Mouse (Mus musculus) midbrain, embryonic 11.5 days (tissue): ENCODE data around the gene Efna1. TPM values are rescaled to one million over a fixed set of nuclear protein-coding genes. Genes with fewer than 3 reads are reported as not detected.

Source experiments
- ATAC-seq: fragments of 200-750 bp; cut with Nextera tagmentation; 2 replicates; pipeline ENCODE4 v1.8.0; 2017; ENCODE audit warnings: moderate TSS enrichment, moderate library complexity; ENCODE audit not compliant: low FRiP score
- DNase-seq: peaks from one replicate; pipeline ENCODE4 v3.0.0; 2015; ENCODE audit warnings: low spot score; ENCODE audit errors: missing footprints
- H3K27ac ChIP-seq: fragments of 300-500 bp; sonication (generic); 2 replicates; pipeline ENCODE4 v1.5.1; 2014; ENCODE audit warnings: low read depth, low read length
- H3K27me3 ChIP-seq: fragments of 300-500 bp; sonication (generic); 2 replicates; pipeline ENCODE4 v1.6.1; 2014; ENCODE audit warnings: mild to moderate bottlenecking, low read length, moderate library complexity, mixed read lengths; ENCODE audit not compliant: control insufficient read depth, insufficient read depth
- H3K36me3 ChIP-seq: fragments of 300-500 bp; sonication (generic); 2 replicates; pipeline ENCODE4 v1.6.1; 2014; ENCODE audit warnings: mild to moderate bottlenecking, low read length, moderate library complexity, mixed read lengths; ENCODE audit not compliant: control insufficient read depth, insufficient read depth
- H3K4me1 ChIP-seq: fragments of 300-500 bp; sonication (generic); 2 replicates; pipeline ENCODE4 v1.6.1; 2014; ENCODE audit warnings: low read length; ENCODE audit not compliant: control insufficient read depth, insufficient read depth
- H3K4me2 ChIP-seq: fragments of 300-500 bp; sonication (generic); 2 replicates; pipeline ENCODE4 v1.6.1; 2014; ENCODE audit warnings: mild to moderate bottlenecking, moderate library complexity
- H3K4me3 ChIP-seq: fragments of 300-500 bp; sonication (generic); 2 replicates; pipeline ENCODE4 v1.5.1; 2014; ENCODE audit warnings: low read depth, low read length
- H3K9ac ChIP-seq: fragments of 300-500 bp; sonication (generic); 2 replicates; pipeline ENCODE4 v1.6.1; 2014; ENCODE audit warnings: low read length
- H3K9me3 ChIP-seq: fragments of 300-500 bp; sonication (generic); 2 replicates; pipeline ENCODE4 v1.6.1; 2016; ENCODE audit warnings: low read length; ENCODE audit not compliant: control insufficient read depth
- WGBS: fragments of 180-500 bp; shearing (Covaris S2); extraction: QIAGEN DNeasy Blood & Tissue Kit; methylation state at CpG from one replicate; pipeline ENCODE4 v1.1.7; 2014; 5-methylcytosine and 5-hydroxymethylcytosine counted together
- polyA plus RNA-seq: library from polyadenylated mRNA; unstranded; fragments of >200 nt; fragmentation: Nextera tagmentation; extraction: Ambion mirVana; gene quantifications from 2 replicates; pipeline ENCODE4 v1.2.1, GENCODE M21; 2014

The Efna1 gene
- polyA plus RNA-seq, 1 experiment from 2014 or later, result 12.5 TPM

DNA sequence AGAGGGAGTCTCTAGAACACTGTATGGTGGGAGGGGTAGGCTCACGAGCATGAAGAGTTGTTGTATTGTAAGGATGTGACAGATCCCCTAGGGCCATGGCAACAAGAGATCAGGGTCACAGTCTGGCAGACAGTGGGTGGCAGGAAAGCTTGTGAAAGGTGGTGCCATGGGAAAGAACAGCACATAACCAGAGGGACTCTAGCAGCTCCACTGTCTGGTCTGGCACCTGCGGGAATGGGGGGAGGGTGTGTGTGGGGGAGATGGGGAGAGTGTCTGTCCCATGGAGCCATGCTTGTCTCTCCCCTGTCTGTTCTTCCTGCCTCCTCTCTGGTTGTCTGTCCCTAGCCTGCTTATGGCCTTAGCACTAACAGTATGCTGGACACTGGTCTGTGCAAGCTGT lies 4.6 kb upstream of the Efna1 start:
- no peak overlapping the region for H3K4me2 ChIP-seq
- no peak overlapping the region for H3K27ac ChIP-seq
- 44% methylated on average over 2 of the region's 2 CpGs for WGBS
- no peaks in the 10 kb centered on the region for H3K36me3 ChIP-seq
- peaks cover 8% of the 10 kb centered on the region for H3K4me1 ChIP-seq
- DNase-seq (peak; percentile 82), ATAC-seq (no peak)
- H3K27me3 ChIP-seq, result peaks cover 14% of the 10 kb centered on the region
- no peak overlapping the region for H3K4me3 ChIP-seq
- no peak overlapping the region for H3K9ac ChIP-seq
- H3K9me3 ChIP-seq, result no peaks in the 10 kb centered on the region

DNA sequence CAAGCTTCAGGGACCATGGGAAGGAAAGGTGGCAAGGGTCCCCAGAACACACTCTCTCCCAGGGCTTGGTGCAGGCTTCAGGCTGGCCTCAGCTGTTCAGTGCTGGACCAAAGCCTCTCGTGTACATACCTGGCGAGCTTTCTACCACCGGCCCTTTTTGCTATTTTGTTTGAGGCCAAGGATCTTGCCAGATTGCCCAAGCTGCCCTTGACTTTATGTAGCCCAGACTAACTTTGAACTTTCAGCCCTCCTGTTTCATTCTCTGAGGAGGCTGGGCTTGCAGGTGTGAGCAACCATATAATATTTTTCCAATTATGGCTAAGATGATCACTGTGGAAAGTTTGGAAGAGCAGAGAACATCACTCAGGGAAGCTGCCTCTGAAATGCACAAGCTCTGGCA lies 3.3 kb upstream of the Efna1 start:
- no peaks in the 10 kb centered on the region for H3K9me3 ChIP-seq
- H3K36me3 ChIP-seq, result no peaks in the 10 kb centered on the region
- H3K4me3 ChIP-seq, result no peak overlapping the region
- DNase-seq, result no peak
- no peak overlapping the region for H3K27ac ChIP-seq
- no peak overlapping the region for H3K9ac ChIP-seq
- H3K27me3 ChIP-seq, result peaks cover 26% of the 10 kb centered on the region
- no peak overlapping the region for H3K4me2 ChIP-seq
- ATAC-seq, result no peak
- peaks cover 19% of the 10 kb centered on the region for H3K4me1 ChIP-seq
- 91% methylated on average over 3 of the region's 3 CpGs for WGBS

DNA sequence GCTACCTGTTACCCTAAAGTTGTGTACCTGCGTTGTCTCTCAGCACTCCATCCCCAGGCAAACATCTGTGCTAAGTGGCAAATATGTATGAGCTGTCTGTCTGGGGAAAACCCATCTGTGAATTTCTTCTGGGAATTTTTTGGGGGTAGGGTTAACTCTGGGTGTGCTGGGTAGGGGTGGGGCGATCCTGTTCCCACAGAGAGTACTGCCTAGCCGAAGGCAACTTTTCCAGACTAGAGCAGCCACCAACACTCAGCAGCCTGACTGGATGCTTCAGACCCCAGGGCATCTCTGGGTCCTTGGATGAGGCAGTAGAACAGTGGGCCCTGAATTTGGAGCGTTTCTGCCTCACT lies 1.3 kb upstream of the Efna1 start:
- H3K9ac ChIP-seq, result peak overlapping the region; percentile 47
- H3K9me3 ChIP-seq, result no peaks in the 10 kb centered on the region
- H3K27me3 ChIP-seq, result peaks cover 39% of the 10 kb centered on the region
- ATAC-seq, result no peak
- no peak overlapping the region for H3K27ac ChIP-seq
- H3K4me2 ChIP-seq, result no peak overlapping the region
- H3K4me1 ChIP-seq, result peaks cover 21% of the 10 kb centered on the region
- H3K36me3 ChIP-seq, result no peaks in the 10 kb centered on the region
- DNase-seq, result peak; percentile 88
- 22% methylated on average over 4 of the region's 4 CpGs for WGBS
- H3K4me3 ChIP-seq, result no peak overlapping the region

DNA sequence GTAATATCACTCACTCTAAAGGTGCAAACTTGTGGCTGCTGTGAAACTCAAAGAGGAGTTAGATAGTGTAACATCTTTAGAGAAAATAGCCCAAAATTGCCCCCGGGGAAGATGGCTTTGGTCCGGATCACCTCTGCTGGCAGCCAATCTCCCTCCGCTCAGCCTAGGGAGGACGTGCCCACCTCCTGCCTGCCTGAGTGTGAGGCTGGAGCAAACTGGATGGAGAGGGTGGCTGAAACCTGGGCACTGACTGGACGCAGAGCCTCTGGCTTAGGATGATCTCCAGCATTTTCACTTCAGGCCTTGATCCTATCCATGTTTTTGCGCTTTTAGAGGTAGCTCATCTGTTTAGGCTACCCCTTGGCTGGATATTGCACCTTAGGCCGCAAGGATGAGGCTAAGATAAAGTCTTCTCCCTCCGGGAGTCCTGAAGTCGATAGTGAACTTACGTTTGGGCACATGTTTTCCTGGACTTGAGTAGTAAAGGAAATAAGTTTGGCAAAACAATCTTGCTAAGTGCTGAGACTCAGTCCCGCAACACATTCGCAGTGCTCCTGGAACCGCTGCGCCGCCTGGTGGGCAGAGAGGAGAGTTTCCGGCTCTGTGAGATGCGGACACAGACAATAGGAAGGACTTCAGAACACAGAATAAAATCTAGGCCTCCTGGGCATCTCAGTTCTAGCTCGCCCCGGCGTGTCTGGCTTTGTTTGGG lies 793 bp upstream of the Efna1 start:
- H3K27ac ChIP-seq, result no peak overlapping the region
- H3K9ac ChIP-seq, result peak overlapping the region; percentile 61
- peak overlapping the region; percentile 40 for H3K4me3 ChIP-seq
- DNase-seq, result peak; percentile 99
- no peaks in the 10 kb centered on the region for H3K36me3 ChIP-seq
- H3K4me2 ChIP-seq, result peak overlapping the region; percentile 91
- peaks cover 41% of the 10 kb centered on the region for H3K27me3 ChIP-seq
- H3K4me1 ChIP-seq, result peaks cover 21% of the 10 kb centered on the region
- H3K9me3 ChIP-seq, result no peaks in the 10 kb centered on the region
- ATAC-seq, result peak; percentile 33; the same call in 1 of the 2 replicates
- 12% methylated on average over 20 of the region's 20 CpGs for WGBS

DNA sequence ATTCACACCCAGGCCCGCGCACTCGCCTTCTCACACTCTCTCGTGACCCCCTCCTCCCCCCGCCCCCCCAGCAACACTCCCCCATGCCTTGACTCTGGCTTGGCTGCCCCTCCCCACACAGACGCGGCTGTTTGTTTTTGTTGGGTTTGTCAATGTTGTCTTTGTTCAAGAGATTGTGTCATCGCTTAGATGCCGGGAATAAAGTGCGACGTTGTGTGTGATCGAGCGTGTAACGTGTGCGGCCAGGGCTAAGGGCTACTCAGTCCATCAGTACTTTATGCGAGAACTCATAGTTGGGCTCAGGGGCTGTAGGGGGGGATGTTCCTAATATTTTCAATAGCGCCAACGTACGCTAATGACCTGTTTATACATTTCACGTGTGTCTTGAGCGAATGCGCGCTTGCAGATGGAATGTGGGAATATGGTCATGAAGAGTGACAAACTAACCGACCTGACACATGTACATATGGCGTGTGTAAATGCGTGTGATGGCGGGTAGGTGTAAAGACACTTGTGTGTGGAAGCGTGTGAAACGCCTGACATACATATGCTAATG lies 814 bp downstream of the Efna1 start:
- Histone ChIP-seq H3K9me3 (no peaks in the 10 kb centered on the region), H3K27me3 (peaks cover 41% of the 10 kb centered on the region), H3K4me3 (peak overlapping the region; percentile 40), H3K9ac (no peak overlapping the region), H3K4me2 (peak overlapping the region; percentile 91), H3K4me1 (peaks cover 21% of the 10 kb centered on the region), H3K36me3 (no peaks in the 10 kb centered on the region), H3K27ac (no peak overlapping the region)
- ATAC-seq (peak; percentile 15; the same call in 1 of the 2 replicates), DNase-seq (no peak)
- WGBS, result under 1% methylated on average over 29 of the region's 29 CpGs

DNA sequence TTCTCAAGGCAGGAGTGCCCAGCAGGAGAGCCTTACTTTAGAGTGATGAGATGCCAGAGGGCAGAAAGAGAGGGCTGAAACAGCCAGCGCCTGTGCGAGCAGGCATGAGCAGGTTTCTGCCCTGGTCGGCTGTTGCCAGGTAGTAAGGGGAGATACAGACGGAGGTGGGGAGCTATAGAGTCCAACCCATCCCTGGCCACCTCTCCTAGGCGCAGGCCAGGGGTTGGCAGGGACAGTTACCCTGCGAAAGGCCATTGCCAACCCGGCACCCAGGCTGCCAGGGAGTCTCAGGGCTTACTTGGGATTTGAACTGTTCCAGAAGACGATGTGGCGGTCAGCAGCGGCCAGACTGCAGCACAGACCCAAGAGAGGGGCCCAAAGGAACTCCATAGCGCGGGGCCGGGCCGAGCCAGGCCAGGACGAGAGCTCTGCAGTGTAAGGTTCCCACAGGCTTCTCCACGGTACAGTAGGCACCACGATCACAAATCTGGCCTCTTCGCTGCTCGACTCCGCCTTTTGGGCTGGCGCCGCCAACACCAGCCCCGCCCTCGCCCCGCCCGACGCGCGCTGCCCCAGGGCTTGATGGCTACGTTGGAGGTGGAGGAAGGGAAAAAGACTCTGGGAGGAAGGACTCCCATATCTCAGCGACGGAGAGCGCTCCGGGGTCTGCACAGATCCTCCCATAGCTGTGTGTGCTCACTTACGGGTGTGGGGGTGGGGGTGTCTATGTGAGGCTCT lies 1.6 kb downstream of the Efna1 start:
- Histone ChIP-seq H3K9ac (peak overlapping the region; percentile 39), H3K27ac (no peak overlapping the region), H3K9me3 (no peaks in the 10 kb centered on the region), H3K4me2 (peak overlapping the region; percentile 91), H3K27me3 (peaks cover 41% of the 10 kb centered on the region), H3K4me3 (peak overlapping the region; percentile 40), H3K4me1 (peaks cover 21% of the 10 kb centered on the region), H3K36me3 (no peaks in the 10 kb centered on the region)
- DNase-seq, result peak; percentile 96
- ATAC-seq, result peak; percentile 57
- 3% methylated on average over 35 of the region's 35 CpGs for WGBS

DNA sequence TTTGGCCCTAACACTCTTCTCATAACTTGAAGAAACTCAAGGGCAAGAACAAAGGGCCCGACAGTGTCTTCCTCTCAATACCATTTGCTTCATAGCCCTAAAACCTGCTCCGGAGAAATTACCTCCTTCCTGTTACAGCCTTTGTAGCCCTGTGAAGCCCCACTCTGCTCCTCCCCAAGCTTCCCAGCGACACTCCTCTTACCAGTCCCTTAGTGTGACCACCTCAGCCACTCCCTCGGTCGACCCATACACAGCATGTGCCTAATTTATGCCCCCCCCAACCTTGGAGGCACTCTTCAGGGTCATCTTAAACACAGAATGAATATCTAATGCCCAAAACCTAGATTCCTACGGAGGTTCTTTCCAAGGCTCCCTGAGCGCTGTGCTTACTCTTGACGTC lies 2.3 kb downstream of the Efna1 start:
- Histone ChIP-seq H3K4me1 (peaks cover 21% of the 10 kb centered on the region), H3K9ac (no peak overlapping the region), H3K27ac (no peak overlapping the region), H3K27me3 (peaks cover 41% of the 10 kb centered on the region), H3K9me3 (no peaks in the 10 kb centered on the region), H3K36me3 (no peaks in the 10 kb centered on the region), H3K4me2 (no peak overlapping the region), H3K4me3 (peak overlapping the region; percentile 40; the same call in 1 of the 2 replicates)
- 22% methylated on average over 8 of the region's 8 CpGs for WGBS
- ATAC-seq (no peak), DNase-seq (no peak)

DNA sequence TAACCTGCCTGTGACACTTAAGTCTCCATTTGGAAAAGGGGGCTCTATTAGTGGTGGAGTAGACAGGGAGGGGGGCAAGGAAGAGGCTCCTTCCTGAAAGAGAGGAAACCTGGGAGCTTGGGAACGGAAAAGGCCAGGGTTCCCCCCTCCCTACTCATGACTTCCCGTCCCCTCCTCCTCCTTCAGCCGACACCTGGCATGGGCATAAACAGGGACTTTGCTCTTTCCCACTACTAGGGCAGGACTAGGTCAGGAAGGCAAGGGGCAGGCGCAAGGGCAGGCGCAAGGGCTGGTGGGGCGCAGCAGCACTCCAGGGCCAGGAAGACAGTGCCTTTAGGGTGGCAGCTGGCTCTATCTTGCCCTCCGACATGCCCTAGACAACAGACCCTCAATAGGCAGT lies 2.8 kb downstream of the Efna1 start:
- no peak for ATAC-seq
- H3K27ac ChIP-seq, result no peak overlapping the region
- no peak for DNase-seq
- WGBS, result 81% methylated on average over 7 of the region's 7 CpGs
- no peak overlapping the region for H3K4me2 ChIP-seq
- peaks cover 41% of the 10 kb centered on the region for H3K27me3 ChIP-seq
- no peaks in the 10 kb centered on the region for H3K9me3 ChIP-seq
- H3K9ac ChIP-seq, result no peak overlapping the region
- no peak overlapping the region for H3K4me3 ChIP-seq
- peaks cover 21% of the 10 kb centered on the region for H3K4me1 ChIP-seq
- no peaks in the 10 kb centered on the region for H3K36me3 ChIP-seq
